Mouse (Mus musculus) bone marrow macrophage, adult 2 months (primary cell): Measurements from ENCODE around the gene Tef. TPM values are rescaled to one million over a fixed set of nuclear protein-coding genes. Genes with fewer than 3 reads are reported as not detected.
A peak's percentile ranks its signal among the peaks of the same experiment; 100 is the strongest.

Experiments
- H3K27ac ChIP-seq: 2 replicates; pipeline ENCODE4 v1.5.1; 2012; ENCODE audit warnings: low read depth, low read length; ENCODE audit not compliant: insufficient read depth
- H3K4me1 ChIP-seq: 2 replicates; pipeline ENCODE4 v1.6.1; 2012; ENCODE audit warnings: low read length; ENCODE audit not compliant: control insufficient read depth, insufficient read depth
- H3K4me3 ChIP-seq: 2 replicates; pipeline ENCODE4 v1.5.1; 2012; ENCODE audit warnings: mild to moderate bottlenecking, low read length, moderate library complexity; ENCODE audit not compliant: insufficient read depth
- CTCF ChIP-seq: IDR thresholded peaks from 2 replicates; pipeline ENCODE4 v1.5.1; 2012; ENCODE audit warnings: low read depth, mild to moderate bottlenecking, low read length, moderate library complexity
- POLR2A ChIP-seq: IDR thresholded peaks from 2 replicates; pipeline ENCODE4 v1.6.1; 2012; ENCODE audit warnings: mild to moderate bottlenecking, low read depth, low read length, borderline replicate concordance
- polyA plus RNA-seq: library from polyadenylated mRNA; stranded (reverse); fragments of >200 nt; gene quantifications from 2 replicates; pipeline ENCODE4 v1.2.4, GENCODE M21; 2012; ENCODE audit not compliant: missing spikeins, insufficient read depth, insufficient read length

Gene Tef
- polyA plus RNA-seq, 1 experiment: 69.3 TPM

DNA sequence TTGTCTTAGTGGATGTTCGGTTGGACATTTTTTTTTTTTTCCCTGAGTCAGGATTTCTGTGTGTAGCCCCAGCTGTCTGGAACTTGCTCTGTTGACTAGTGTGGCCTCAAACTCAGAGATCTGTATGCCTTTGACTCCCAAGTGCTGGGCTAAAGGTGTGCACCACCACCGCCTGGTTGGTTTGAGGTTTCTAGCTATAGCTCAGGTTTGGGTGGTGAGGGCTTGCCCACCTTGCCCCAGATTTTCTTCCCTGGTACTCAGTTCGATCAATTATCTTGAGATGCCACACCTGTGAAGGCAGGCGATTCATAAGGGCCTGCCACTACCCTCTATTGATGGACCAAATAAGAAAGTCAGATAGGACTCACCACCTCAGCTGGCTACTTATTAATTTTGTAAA, 44.9 kb downstream of the Tef start:
- no peak for TF ChIP-seq POLR2A
- TF ChIP-seq CTCF: no peak
- Histone ChIP-seq H3K4me3 (no peak overlapping the region), H3K4me1 (peaks cover 29% of the 10 kb centered on the region), H3K27ac (no peak overlapping the region)

DNA sequence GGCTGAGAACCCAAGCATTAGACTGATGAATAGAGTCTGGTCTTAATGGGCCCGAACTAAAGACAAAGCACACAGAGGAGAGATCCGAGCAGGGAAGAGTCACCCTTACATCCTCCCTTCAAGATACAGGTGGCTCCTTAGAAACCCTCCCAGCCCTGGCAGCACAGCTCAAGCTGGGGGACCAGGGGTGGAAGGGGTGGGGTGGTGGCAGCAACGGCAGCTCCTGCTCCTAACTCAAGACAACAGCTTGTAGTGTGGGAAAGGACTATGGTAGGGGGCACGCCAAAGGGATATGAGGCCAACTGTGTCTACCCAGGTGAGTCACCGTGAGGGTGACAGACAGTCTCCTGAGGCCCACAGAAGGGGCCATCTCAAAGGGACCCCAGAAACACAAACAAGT, 45.6 kb downstream of the Tef start:
- no peak overlapping the region for H3K27ac ChIP-seq
- H3K4me3 ChIP-seq: no peak overlapping the region
- TF ChIP-seq POLR2A (no peak), CTCF (no peak)
- H3K4me1 ChIP-seq: peaks cover 29% of the 10 kb centered on the region

- Histone ChIP-seq H3K4me3 (no peak overlapping the region), H3K4me1 (peaks cover 29% of the 10 kb centered on the region), H3K27ac (no peak overlapping the region)
- TF ChIP-seq POLR2A (no peak), CTCF (peak; percentile 60)
These were observed 46.1 kb downstream of the Tef start for GRCm38 (mm10) chr15:81848301-81848700.

DNA sequence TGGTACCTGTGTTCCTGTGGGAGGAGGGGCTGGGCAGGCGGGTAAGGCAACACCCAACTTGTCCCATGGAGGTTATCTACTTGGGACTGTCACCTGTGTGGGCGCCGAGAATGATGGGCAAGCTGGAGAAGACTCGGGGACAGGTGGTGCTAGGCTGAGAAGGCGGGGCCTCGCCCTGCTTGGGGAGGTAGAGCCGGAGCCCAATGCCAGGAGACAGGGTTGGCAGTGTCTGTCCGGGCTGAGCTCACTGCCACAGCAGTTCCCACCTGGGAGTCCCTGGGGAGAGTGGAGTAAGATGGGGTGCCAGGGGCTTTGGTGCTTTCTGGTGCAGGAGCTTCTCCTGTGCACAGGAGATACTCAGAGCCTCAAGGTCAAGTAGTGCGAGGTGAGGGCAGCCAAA, 46.9 kb downstream of the Tef start:
- Histone ChIP-seq H3K27ac (no peak overlapping the region), H3K4me1 (peaks cover 29% of the 10 kb centered on the region), H3K4me3 (no peak overlapping the region)
- TF ChIP-seq CTCF (no peak), POLR2A (no peak)

DNA sequence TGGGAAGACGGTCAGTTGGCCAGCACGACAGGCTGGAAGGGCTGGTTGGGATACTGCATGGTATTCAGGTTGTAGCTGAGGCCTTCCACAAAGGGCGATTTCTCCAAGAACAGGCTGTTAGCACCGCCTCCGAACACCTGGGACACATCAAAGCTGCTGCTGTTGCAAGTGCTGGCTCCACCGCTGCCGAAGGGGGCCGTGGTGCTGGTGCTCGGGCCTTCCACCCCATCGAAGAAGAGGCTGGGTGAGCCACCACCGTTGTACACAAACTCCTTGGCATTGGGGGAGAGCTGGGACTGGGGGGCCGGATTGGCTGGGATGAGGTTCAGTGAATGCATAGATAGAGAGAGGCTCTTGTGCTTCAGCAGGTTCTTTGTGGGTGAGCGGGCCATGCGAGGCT, 48.5 kb downstream of the Tef start:
- H3K4me3 ChIP-seq: no peak overlapping the region
- H3K27ac ChIP-seq: no peak overlapping the region
- H3K4me1 ChIP-seq: peaks cover 24% of the 10 kb centered on the region
- TF ChIP-seq CTCF (no peak), POLR2A (no peak)

- TF ChIP-seq POLR2A (no peak), CTCF (no peak)
- H3K4me3 ChIP-seq: no peak overlapping the region
- H3K4me1 ChIP-seq: peaks cover 20% of the 10 kb centered on the region
- H3K27ac ChIP-seq: no peak overlapping the region
These were observed 49.2 kb downstream of the Tef start for GRCm38 (mm10) chr15:81851375-81851774.

DNA sequence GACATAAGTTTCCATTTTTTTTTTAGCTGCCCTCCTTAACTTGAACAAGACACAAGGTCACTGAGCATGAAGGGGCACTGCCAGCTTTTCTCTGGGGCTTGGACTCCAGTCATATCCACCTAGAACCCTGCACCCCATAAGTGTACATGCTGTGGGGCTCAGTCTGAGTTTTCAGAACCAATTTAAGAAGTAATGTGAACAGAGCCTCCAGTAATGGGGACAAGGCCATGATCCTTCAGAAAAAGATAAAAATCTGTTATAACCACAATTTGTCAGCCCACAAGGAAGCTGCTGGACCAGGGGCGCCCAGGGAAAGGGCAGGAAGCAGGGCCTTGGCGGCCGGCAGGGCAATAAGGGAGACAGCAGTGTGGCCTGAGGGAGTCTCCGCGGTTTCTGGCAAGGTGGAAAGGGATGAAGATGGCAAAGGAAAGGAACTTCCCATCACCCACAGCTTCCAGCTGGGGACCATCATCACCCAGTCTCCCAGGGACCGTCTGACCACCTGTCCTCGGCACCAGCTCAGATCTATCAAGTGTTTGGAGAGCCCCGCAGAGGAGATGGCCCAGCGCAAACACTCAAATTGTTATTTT, 50.3 kb downstream of the Tef start:
- peaks cover 10% of the 10 kb centered on the region for H3K4me1 ChIP-seq
- H3K4me3 ChIP-seq: no peak overlapping the region
- no peak overlapping the region for H3K27ac ChIP-seq
- TF ChIP-seq POLR2A (no peak), CTCF (no peak)

DNA sequence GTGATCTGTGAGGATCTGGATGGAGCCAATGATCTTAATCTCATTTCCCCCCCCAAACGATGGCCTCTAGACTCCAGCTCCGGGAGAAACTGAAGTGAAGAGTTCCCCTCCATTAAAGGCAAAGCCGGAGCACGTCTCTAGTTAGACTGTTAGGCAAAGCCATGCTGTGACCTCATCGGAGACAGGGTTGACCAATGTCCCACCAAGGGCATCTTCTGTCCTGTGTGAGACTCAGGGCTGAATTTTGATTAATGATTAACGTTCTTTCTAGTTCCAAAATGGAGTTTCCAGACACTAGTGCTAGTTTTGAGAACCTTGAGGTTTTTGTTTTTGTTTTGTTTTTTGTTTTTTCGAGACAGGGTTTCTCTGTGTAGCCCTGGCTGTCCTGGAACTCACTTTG, 50.9 kb downstream of the Tef start:
- TF ChIP-seq CTCF (no peak), POLR2A (no peak)
- no peak overlapping the region for H3K4me3 ChIP-seq
- no peak overlapping the region for H3K27ac ChIP-seq
- peaks cover 4% of the 10 kb centered on the region for H3K4me1 ChIP-seq

- peak overlapping the region; percentile 82 for H3K27ac ChIP-seq
These were observed 54.0 kb downstream of the Tef start for GRCm38 (mm10) chr15:81856030-81856790.

More at GRCm38 (mm10) chr15:81856030-81856790, 54.0 kb downstream of the Tef start:
- Histone ChIP-seq H3K4me3 (peak overlapping the region; percentile 83), H3K4me1 (peaks cover 9% of the 10 kb centered on the region)
- TF ChIP-seq CTCF (no peak), POLR2A (no peak)
